Mouse (Mus musculus) cerebellum, postnatal 14 days (tissue): ENCODE data around the gene Slf2.
A peak's percentile ranks its signal among the peaks of the same experiment; 100 is the strongest.

Experiments
- DNase-seq, 2 experiments: peaks; one replicate each; pipeline ENCODE4 v3.0.0; 2021; ENCODE audit warnings: mixed read lengths in 2 of 2

Slf2 gene

DNA sequence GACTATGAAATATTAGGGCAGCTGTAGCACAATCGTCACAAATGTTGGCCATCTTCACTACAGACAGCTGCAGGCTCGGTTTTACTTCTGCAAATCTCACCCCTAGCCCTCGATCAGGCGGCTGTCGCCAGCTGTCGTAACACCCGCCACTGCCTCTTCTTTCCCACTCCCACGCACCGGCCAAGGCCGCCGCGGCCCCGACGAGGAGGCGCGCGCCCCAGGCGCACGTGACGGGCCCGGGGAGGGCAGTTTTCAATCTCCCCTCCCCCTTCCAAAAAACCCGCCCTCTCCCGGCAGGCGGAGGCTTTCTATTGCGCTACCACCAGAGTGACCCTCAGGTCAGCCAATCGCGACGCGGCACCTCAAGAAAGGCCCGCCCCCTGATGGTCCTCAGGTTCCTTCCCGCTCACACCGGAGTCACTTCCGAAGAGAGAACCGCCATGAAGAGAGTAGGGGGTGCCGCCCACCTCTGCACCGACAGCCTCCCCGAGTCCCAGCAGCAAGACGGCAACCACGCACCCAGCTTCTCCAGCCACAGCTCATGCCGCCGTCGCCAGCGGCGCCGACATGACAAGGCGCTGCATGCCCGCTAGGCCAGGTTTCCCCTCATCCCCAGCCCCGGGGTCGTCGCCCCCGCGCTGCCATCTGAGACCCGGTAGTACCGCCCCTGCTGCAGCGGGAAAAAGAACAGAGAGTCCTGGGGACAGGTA lies at the start of gene Slf2:
Gene Slf2 (plus strand): TSS at position 408 of the 710 bp plus-strand sequence.
- DNase-seq: peak; percentile 99 to 100

DNA sequence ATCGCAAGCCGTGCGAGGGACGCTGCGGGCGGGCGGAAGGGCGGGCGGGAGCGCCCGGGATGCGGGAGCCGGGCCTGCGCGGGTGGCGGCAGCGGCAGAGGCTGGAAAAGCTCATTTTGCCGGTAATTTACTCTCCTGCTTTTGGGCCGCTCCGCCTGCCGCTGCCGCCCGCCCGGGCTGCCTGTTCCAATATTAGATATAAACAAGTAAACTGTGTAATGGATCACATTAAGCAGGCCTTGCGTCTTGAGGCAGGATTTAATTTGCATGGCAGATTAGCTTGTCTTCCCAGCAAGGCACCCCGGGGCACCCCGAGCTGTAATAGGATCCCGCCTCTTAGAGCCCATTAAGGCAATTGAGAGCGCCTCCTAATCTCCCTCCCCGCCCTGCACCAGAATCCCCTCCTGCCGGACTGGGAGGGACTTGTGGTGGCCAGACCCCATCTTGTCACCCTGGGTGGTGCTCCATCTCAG lies 48.4 kb upstream of the Slf2 start:
- peak; percentile 38 to 55 for DNase-seq

DNA sequence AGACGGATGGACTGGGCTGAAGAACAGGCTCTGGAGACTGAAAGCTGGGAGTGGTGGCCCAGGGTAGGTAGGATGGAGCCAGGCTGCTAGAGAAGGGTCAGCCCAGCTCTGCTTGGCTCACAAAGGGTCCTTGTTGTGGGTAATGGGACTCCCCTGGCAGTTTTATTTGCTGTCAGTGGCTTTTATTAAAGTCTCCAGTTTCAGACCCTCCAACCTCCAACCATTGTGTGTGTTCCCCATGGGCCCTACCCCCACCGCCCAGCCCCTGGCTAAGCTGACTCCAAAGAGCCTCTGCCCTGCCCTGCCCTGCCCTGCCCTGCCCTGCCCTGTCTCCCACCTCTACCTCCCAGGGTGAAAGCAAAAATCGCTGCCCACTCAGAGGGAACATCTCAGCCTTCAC lies 46.6 kb upstream of the Slf2 start:
- DNase-seq: no peak

DNA sequence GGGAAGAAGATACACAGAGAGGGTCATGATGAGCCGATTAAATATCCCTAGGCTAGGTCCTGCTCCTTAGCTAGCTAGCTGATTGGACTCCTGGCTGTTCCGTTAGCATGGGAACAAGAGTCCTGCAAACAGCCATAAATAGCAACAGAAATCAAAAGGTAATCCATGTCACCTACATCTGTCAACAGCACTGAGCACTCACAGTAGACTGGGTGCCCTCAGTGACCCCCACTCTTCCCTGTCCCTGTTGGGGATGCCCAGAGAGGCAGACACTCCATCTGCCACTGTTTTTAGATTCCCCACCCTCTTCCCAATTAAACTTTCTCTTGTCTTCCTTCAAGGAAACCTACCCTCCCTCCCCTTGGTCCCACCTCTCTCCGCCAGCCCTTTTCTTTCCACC lies 44.5 kb upstream of the Slf2 start:
- no peak for DNase-seq

DNA sequence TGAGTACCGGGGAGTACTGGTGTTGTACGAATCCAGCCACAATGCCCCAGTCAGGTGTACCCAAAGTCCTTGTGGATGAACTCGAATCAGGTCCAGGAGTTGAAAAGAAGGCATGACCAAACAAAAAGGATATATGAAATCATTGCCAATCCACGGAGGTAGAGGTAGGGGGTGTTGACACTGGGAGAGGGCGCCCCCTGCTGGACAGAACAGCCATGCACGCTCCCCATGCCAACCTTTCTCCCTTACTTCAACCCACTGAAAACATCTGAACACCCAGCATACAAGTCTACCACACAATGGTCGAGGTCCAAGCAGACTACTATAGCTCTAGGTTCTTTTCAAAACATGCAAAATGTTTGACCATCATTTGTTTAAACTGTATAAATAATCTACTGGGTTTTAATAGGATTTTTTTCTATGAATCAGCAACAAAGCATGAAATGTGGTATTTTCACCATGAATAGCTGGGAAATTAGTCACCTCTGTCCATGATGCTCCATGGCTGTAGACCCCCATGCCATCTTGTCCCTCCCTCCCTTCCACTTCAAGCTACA lies 43.2 kb upstream of the Slf2 start:
- peak; percentile 67 to 83 for DNase-seq

DNA sequence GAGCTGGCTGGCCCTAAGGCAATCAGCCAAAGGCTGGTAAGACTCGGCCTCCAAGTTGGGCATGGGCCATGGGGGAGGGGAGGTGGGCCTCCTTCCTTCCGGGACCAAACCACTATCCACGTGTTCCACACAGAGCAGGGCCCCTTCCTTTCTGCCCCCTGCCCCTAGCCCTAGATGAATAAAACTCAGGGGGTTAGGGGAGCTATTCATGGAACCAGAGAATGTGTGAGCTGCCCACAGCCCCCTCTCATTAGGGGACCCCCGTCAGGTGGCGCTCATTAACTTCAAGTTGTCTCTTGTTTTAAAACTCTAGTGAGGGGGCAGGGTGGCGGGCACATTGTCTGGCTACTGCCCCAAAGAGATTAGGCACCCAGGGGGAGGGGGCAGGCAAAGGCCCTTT lies 41.4 kb upstream of the Slf2 start:
- no peak for DNase-seq

DNA sequence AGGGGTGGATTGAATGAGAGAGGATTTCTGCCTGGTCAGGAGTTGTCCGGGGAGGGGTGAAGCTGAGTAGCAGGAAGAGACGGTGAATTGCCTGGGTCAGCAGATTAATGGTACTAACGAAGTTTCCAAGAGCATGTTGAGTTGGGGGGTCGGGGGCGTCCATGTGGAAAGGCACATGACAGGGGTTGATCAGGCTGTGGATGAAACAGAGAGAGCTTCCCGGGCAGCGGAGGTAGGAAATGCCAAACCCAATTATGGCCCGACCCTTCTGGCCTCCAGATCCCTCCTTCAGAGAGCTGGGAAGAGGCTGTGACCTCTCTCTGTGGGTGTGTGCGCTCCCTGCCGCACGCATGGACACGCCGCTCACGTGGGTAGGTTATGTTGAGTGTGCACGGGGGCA lies 39.5 kb upstream of the Slf2 start:
- DNase-seq: no peak

DNA sequence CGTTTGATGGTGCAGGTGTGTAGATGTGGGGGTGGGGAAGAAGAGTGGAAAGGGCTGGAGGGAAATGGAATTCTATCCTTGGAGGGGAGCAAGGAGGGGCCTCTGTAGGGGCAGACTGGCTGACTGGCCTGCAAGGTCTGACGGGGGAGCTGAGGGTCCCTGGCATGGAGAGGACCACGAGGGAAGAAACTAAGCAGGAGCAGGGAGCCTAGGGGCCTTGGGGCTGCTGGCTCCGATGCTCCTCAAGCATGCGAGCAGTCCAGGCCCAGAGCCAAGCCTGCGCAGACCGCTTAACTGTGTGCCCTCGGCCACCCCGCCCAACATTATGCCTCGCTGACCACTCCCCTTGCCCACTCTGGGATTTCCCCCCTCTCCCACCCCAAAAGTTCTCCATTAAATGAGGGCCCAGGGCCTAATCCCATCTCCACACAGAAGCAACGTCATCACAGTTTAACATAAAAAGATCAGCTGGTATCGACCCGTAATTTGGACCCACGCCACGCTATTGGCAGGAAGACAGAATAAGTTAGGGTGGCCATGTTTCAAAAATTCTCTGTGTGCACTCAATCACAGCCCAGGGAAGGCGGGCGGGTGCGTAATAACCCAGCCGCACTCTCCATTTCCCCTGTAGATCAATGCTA lies 37.6 kb upstream of the Slf2 start:
- peak; percentile 65 to 67 for DNase-seq

DNA sequence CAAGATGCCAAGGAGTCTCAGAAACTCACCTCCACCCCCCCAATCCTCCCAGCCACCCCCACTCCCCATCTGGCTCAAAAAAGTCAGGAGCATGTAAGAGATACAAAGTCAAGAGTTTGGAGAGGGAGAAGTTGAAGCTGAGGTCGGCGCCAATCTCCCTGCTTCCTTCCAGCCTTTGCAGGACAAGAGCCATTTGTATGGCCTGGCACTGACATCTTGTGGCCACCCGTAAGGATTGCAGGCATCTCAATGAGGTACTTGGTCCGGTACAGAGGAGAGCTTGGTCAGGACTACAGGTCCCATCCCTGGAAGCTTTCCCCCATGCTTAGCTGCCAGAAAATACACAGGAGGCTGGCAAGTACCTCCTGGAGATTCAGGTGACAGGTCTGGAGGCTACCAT lies 35.7 kb upstream of the Slf2 start:
- peak; percentile 83 to 85 for DNase-seq

DNA sequence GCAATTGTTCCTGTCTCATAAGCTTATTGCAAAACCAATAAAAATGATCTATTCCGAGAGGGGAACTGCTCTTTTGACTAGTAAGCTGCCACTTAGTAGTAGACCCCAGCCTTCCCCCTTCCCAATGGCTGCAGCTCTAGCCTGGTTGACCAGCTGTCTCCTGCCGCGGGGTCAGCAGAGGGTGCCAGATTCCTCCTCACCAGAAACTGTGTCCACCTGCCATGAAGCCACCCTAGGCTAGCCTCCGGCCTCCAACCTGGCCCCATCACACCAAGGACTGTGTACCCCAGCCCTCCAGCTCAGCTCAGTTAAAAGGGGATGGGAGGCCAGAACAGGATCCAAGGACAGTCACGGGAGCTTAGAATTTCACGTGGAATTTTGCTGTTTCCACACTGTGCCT lies 34.5 kb upstream of the Slf2 start:
- DNase-seq: no peak

DNA sequence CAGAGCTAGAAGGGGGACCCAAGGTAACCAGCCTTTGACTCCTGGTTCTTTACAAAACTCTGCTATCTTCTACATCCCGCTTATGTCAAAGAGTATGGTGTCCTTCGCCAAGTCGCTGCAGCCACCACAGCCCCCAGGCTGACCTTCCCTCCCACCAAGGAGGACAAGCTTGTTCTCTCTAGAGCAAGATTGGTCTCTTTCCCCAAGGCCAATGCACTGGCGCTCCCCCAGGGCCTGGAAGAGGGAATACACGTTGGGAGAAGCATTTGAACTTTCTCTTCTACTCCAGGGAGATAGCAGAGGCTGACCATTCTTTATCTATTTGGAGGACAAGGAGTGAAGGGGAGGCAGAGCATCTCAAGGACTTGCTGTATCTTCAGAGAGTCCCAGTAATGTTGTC lies 33.4 kb upstream of the Slf2 start:
- no peak for DNase-seq

DNA sequence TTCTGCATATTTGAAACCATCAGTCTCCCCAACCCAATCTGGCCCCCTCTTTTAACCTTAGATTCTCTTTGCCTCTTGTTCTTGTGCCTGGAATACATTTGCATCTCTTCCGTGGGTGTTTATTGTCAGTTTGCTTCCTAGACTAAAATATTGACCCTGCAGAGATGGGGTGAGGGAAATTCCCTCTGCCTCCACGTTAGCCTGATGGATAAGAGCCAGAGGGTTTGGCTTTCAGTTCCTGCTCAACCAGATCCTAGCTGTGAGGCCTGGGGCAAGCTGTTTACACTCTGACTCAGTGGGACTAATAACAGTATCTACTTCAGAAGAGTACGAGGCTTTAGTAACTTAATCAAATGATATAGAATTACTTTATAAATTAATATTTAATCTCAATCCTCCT lies 32.3 kb upstream of the Slf2 start:
- no peak for DNase-seq

DNA sequence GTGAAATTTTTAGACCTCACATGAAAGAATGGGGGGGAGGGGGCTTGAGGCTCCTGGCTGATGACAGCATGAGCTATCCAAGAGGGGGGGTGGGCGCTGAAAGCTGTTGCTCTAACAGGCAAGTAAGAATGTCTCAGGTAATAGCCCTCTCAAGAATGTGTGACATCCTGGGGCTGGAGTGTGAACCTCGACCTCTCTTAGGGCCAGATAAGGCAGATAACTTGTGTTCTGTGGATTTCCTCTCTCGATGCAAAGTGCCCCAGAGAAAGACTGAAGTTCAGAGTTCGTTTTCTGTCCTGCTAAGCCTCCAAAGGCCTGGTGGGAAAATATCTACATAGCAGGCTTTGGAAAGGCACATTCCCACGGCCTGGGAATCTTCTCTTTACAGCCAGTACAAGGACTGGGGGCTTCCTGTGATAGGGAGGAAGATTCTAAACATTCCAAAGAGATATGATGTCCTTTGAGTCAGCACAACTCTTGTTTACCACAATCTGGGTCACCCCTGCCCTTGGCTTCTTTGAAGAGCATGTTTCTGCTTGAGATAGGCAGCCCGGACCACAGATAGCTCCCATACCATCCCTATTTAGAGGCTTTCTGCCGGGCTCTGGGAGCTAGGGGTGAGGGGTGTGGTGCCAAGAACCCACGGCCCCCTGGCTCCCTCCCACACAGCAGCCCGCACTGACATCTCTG lies 31.7 kb upstream of the Slf2 start:
- no peak for DNase-seq

DNA sequence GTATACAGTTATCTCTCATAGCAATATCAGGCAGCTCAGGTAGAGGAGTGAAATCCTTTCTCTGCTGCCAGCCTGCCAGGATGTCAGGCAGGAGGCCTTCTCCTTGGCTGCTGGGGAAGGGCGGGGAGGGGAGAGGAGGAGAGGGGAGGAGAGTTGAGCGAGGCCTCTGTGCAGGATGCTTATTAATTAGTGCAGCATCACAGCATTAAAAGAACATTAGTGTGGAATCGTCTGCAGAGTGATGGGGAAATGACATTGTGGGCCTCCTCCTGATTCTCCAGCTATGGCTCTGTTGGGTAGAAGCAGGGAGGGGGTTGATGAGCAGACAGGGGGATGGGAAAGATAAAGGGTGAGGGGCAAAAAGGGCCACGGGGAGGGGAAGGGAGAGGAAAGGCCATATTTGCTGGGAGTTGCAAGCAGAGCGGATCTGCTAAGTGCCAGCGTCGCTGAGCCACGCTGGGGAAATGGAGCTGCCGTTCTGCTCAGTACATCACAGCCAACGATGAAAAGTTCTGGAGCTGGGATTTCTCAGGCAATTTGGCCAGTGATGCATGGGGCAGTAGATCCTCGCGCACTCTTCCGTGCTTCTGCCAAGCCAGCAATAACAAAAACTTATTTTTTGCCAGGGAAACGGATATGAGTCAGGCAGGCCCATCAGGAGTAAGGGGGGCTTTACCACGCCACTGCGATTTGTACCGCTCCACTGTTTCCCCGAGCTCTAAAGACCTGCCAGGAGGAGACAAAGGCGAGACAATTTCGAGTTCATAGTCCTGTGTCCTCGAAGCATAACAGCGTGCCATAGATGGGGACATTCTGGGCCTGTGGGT lies 30.8 kb upstream of the Slf2 start:
- DNase-seq: no peak

DNA sequence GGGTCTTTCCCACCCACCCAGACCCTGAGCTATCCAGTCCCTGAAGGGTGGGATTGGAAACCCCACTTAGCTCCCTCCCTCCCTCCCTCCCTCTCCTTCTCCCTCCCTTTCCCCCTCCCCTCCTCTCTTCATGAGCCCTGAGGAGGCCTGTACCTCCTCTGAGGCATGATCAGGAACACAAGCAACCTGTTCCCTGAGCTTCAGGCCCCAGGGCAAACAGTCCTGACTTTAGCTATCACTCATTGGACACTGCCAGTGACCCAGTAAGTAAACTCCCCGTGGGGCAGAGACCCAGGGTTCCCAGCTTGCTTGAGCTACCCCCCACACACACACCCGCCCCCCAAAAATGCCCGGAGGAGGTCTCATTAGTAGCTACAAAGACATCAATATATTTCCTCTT lies 29.9 kb upstream of the Slf2 start:
- no peak for DNase-seq

DNA sequence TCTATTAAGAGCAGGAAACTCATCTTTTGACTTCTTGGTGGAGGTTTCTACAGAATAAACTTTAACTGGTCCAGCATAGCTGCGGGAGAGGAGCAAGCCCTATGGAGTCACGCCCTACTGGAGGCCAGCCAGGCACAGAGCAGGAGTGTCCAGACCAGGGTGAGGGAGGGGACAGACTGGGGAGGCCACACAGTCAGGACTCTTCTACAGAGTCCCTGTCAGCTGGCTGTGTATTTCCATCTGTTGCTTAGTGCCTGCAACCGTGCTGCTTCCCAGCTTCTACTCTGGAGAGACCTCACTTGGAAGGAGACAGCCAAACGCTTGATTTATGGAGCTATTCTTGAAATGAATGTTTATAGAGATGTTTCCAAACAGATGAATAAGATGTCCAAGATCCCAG lies 28.6 kb upstream of the Slf2 start:
- no peak for DNase-seq

DNA sequence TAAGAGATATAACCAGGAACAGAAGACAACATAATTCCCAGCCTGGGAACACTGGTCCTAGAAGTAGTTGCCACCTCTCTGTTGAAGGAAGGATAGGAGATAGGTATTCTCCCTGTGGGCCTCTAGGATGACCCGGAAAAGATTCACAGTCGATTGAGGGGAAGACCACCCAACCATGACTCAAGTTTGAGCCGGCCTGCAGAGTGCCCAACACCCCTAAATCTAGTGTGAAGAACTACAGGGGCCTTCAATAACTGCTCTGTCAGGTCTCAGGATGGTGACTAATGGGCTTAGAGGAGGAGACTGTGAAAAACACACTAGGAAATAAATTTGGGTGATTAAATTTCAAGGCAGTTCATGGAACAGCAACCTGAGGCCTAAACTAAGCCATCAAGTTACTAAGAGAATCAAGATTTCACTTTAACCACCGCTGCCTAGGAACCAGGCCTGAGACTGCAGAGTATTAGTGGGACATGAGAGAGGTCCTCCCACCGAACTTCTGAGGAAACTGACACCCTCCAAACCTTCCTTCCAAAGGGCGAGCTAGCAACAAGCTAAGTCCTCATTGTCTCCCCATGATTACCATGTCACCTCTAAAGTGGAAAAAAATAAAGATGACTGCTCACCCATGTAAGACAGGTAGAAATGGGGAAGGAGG lies 27.5 kb upstream of the Slf2 start:
- DNase-seq: no peak

DNA sequence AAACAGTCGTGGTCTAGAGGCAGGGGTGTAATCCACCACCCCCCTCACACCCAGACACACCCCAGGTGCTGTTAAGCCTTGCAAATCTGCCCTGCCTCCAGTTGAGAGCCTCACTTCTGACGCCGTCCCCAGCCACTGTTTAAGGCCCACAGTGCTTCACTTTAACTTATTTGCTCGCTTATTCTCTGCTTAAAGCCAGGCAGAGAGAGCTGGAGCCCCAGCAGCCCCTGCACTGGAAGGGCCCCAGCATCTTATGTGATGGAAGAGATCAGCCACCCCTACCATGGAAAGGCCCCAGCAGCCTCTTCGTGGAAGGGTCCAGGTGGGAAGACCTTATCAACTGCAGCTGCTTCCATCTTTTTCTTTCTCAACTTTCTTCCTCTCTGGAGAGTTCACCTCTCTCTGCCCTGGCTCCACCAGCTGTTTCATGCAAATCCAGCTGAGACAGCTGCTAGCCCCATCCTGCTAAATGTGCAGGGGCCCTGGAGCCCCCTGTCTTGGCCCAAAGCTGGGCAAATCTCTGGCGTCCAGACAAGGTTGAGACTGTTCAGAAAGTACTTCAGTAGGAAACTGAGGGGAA lies 26.7 kb upstream of the Slf2 start:
- DNase-seq: no peak

DNA sequence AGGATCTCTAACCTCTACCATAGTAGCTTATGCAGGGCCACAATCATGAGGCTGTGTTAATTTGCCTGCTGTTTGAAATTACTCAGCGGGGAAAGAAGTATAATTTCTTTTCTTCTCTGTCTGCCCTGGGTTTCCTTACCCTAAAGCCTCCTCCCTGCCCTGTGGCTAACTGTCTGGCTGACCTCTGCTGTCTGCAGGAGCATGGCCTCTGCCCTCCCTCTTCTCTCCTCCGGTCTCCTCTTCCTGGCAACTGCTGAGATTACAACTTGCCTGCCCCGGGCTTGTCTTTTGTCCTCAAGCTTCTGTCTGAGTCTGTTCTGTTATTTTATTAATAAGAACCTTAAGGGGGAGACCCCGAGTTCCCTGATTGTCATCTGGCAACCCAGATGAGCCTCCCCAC lies 25.6 kb upstream of the Slf2 start:
- DNase-seq: no peak

DNA sequence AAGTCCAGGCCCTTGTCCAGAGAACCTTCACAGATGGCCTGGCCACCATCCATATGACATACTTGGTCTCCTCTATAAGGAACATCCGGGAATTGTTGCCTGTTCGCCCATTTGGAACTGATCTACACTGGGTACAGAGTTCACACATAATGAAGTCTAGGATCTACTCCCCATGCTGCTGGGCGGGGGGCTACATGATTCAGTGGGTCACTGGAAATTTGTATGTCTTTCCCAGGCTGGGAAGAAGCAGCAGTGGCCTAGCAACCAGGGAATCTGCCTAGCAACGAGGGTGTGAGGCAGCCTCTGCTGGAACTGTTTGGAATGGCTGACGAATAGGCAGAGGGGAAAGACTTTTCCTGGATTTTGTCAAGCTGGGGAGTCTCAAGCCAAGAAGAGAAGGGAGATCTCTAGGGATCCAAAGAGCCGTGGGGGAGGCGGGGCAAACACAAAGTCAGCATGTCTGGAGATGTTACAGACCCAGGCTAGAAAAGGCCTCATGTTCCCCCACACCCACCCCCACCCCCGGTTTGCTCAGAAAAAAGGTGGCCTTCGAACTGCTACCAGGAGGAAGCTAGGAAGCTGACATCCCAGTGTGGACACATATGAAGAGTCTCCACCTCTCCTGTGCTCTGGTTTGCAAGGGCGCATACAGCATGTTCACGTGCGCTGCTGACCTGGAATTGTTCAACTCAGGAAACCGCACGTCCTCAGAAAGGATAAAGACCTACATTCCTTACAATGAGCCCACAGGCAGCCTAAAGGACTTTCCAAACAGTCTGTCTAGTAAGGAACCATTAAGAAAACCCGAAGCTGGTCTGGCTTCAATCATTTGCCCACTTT lies 22.9 kb upstream of the Slf2 start:
- peak in 1 of 2 experiments; percentile 33 for DNase-seq
